Mouse (Mus musculus) MEL (cell line): ENCODE results near the gene Pole. TPM values are rescaled to one million over a fixed set of nuclear protein-coding genes. Genes with fewer than 3 reads are reported as not detected.

Experiments
- DNase-seq: peaks from one replicate; pipeline ENCODE4 v3.0.0; 2011; ENCODE audit warnings: low read depth, low spot score
- H3K27ac ChIP-seq: 2 replicates; pipeline ENCODE4 v1.5.1; 2012; ENCODE audit warnings: low read depth, mild to moderate bottlenecking, control low read depth, low read length, moderate library complexity; ENCODE audit not compliant: control insufficient read depth
- H3K27me3 ChIP-seq, 2 experiments: fragments of 150-350 bp in 1 of 2; sonication (generic) in 1 of 2; 2 replicates each; pipeline ENCODE4 v1.6.1; 2012; ENCODE audit warnings: low read length in 2 of 2, mild to moderate bottlenecking in 2 of 2, improper control_type of control experiment in 1 of 2, moderate library complexity in 1 of 2; ENCODE audit not compliant: insufficient read depth in 2 of 2, control insufficient read depth in 1 of 2
- H3K36me3 ChIP-seq, 2 experiments: 2 replicates each; pipeline ENCODE4 v1.6.1; 2012 to 2014; ENCODE audit warnings: low read length in 2 of 2, improper control_type of control experiment in 1 of 2, inconsistent platforms in 1 of 2, mild to moderate bottlenecking in 1 of 2; ENCODE audit not compliant: insufficient read depth in 2 of 2, control insufficient read depth in 1 of 2
- H3K4me1 ChIP-seq, 2 experiments: fragments of 150-350 bp in 1 of 2; sonication (generic) in 1 of 2; 2 replicates each; pipeline ENCODE4 v1.6.1; 2012; ENCODE audit warnings: low read length in 2 of 2, improper control_type of control experiment in 1 of 2, mild to moderate bottlenecking in 1 of 2; ENCODE audit not compliant: insufficient read depth in 2 of 2, control insufficient read depth in 1 of 2
- H3K4me3 ChIP-seq, 2 experiments: fragments of 150-350 bp in 1 of 2; sonication (generic) in 1 of 2; 2 replicates each; pipeline ENCODE4 v1.5.1; 2012; ENCODE audit warnings: low read depth in 2 of 2, low read length in 2 of 2, mild to moderate bottlenecking in 2 of 2, moderate library complexity in 2 of 2, control low read depth in 1 of 2, improper control_type of control experiment in 1 of 2; ENCODE audit not compliant: control insufficient read depth in 1 of 2, insufficient read depth in 1 of 2
- H3K79me2 ChIP-seq: 2 replicates; pipeline ENCODE4 v1.6.1; 2012; ENCODE audit warnings: mild to moderate bottlenecking, low read length, moderate library complexity; ENCODE audit not compliant: control insufficient read depth, poor library complexity, insufficient read depth
- H3K9ac ChIP-seq: 2 replicates; pipeline ENCODE4 v1.6.1; 2012; ENCODE audit warnings: low read depth, mild to moderate bottlenecking, control low read depth, low read length, moderate library complexity; ENCODE audit not compliant: control insufficient read depth, poor library complexity, severe bottlenecking
- H3K9me3 ChIP-seq: fragments of 150-350 bp; sonication (generic); replicated peaks from 2 replicates; pipeline ENCODE4 v1.6.1; 2012; ENCODE audit warnings: mild to moderate bottlenecking, low read length, improper control_type of control experiment, moderate library complexity; ENCODE audit not compliant: insufficient read depth
- ELF1 ChIP-seq: IDR thresholded peaks from 2 replicates; pipeline ENCODE4 v1.6.1; 2014; ENCODE audit warnings: low read depth, mild to moderate bottlenecking, inconsistent platforms, low read length, improper control_type of control experiment, moderate library complexity
- MAZ ChIP-seq: IDR thresholded peaks from 2 replicates; pipeline ENCODE4 v1.6.1; 2012; ENCODE audit warnings: low read depth, mild to moderate bottlenecking, inconsistent platforms, low read length, improper control_type of control experiment
- MEF2A ChIP-seq: IDR thresholded peaks from 2 replicates; pipeline ENCODE4 v1.6.1; 2014; ENCODE audit warnings: low read depth, mild to moderate bottlenecking, inconsistent platforms, low read length, improper control_type of control experiment; ENCODE audit not compliant: poor library complexity, insufficient replicate concordance, severe bottlenecking; ENCODE audit errors: extremely low read depth
- MXI1 ChIP-seq: IDR thresholded peaks from 2 replicates; pipeline ENCODE4 v1.6.1; 2011; ENCODE audit warnings: mild to moderate bottlenecking, low read depth, low read length, improper control_type of control experiment
- MYC ChIP-seq: IDR thresholded peaks from 2 replicates; pipeline ENCODE4 v1.6.1; 2011; ENCODE audit warnings: low read depth, mild to moderate bottlenecking, low read length, improper control_type of control experiment, moderate library complexity
- NELFE ChIP-seq: IDR thresholded peaks from 2 replicates; pipeline ENCODE4 v1.6.1; 2011; ENCODE audit warnings: low read depth, low read length, improper control_type of control experiment
- POLR2A ChIP-seq, 2 experiments: IDR thresholded peaks; 2 replicates each; pipeline ENCODE4 v1.6.1; 2011 to 2012; ENCODE audit warnings: low read length in 2 of 2, mild to moderate bottlenecking in 2 of 2, control low read depth in 1 of 2, improper control_type of control experiment in 1 of 2, low read depth in 1 of 2, moderate library complexity in 1 of 2; ENCODE audit not compliant: control insufficient read depth in 1 of 2, insufficient read depth in 1 of 2, poor library complexity in 1 of 2
- POLR2AphosphoS2 ChIP-seq: IDR thresholded peaks from 2 replicates; pipeline ENCODE4 v1.6.1; 2011; ENCODE audit warnings: low read length, improper control_type of control experiment
- POLR2AphosphoS5 ChIP-seq: IDR thresholded peaks from 2 replicates; pipeline ENCODE4 v1.6.1; 2012; ENCODE audit warnings: low read depth, borderline replicate concordance, mild to moderate bottlenecking, inconsistent platforms, low read length, moderate library complexity, mixed read lengths
- SMC3 ChIP-seq: IDR thresholded peaks from 2 replicates; pipeline ENCODE4 v1.6.1; 2011; ENCODE audit warnings: low read depth, low read length, improper control_type of control experiment
- TAL1 ChIP-seq: IDR thresholded peaks from 2 replicates; pipeline ENCODE4 v1.6.1; 2012; ENCODE audit warnings: mild to moderate bottlenecking, inconsistent platforms, low read length, moderate library complexity, mixed read lengths
- TBP ChIP-seq: IDR thresholded peaks from 2 replicates; pipeline ENCODE4 v1.8.0; 2011; ENCODE audit warnings: low read depth, low read length, improper control_type of control experiment
- USF1 ChIP-seq: IDR thresholded peaks from 2 replicates; pipeline ENCODE4 v1.6.1; 2014; ENCODE audit warnings: low read depth, mild to moderate bottlenecking, inconsistent platforms, low read length, improper control_type of control experiment, moderate library complexity
- ZC3H11A ChIP-seq: IDR thresholded peaks from 2 replicates; pipeline ENCODE4 v1.6.1; 2012; ENCODE audit warnings: low read depth, mild to moderate bottlenecking, inconsistent platforms, low read length, improper control_type of control experiment
- ZNF384 ChIP-seq: IDR thresholded peaks from 2 replicates; pipeline ENCODE4 v1.6.1; 2012; ENCODE audit warnings: low read depth, mild to moderate bottlenecking, inconsistent platforms, low read length, improper control_type of control experiment
- polyA plus RNA-seq, 2 experiments: library from polyadenylated mRNA; stranded (reverse) in 1 of 2; unstranded in 1 of 2; fragments of >175 nt in 1 of 2; fragments of >200 nt in 1 of 2; gene quantifications; 2 replicates each; pipeline versions ENCODE4 v1.2.1 to v1.2.4; 2012; ENCODE audit warnings: low replicate concordance in 2 of 2, low read depth in 1 of 2; ENCODE audit not compliant: insufficient read length in 2 of 2, insufficient read depth in 1 of 2, missing spikeins in 1 of 2
- total RNA-seq: library from RNA; depleted of rRNA; stranded (reverse); fragments of 300-350 nt; gene quantifications from 2 replicates; pipeline ENCODE4 v1.2.3, GENCODE M21; 2012

Gene Pole
- total and polyA plus RNA-seq, 3 experiments: 32.4 to 81.4 (median 52.6) TPM

GRCm38 (mm10) chr5:110330508-110330907 lies 44.4 kb downstream of the Pole start:
- Histone ChIP-seq H3K79me2 (no peaks in the 10 kb centered on the region), H3K4me1 (no peaks in the 10 kb centered on the region), H3K36me3 (peaks cover 0 to 23% of the 10 kb centered on the region in 2 experiments; a peak in 2 of 4 replicates), H3K4me3 (no peak overlapping the region), H3K27ac (no peak overlapping the region), H3K9ac (no peak overlapping the region), H3K9me3 (no peaks in the 10 kb centered on the region), H3K27me3 (no peaks in the 10 kb centered on the region)
- DNase-seq: no peak
- TF ChIP-seq NELFE: no peak
- TF ChIP-seq TAL1: no peak
- TF ChIP-seq USF1: no peak
- peak; percentile 81 for TF ChIP-seq ZNF384
- TF ChIP-seq POLR2AphosphoS5: no peak
- TF ChIP-seq SMC3: no peak
- TF ChIP-seq MAZ: no peak
- TF ChIP-seq, all 39 proteins: peak for 1

GRCm38 (mm10) chr5:110338792-110339191 lies 52.7 kb downstream of the Pole start:
- no peaks in the 10 kb centered on the region for H3K9me3 ChIP-seq
- TF ChIP-seq TAL1: no peak
- TF ChIP-seq ZC3H11A: no peak
- TF ChIP-seq ELF1: no peak
- no peak for TF ChIP-seq POLR2A (IDR thresholded peaks at IDR 0.05; ENCODE audit: control insufficient read depth in 1 of 2, insufficient read depth in 1 of 2, low read depth in 1 of 2, low read length in 2 of 2, poor library complexity in 1 of 2)
- no peak for TF ChIP-seq MXI1
- no peak for TF ChIP-seq POLR2AphosphoS2
- TF ChIP-seq TBP: no peak
- TF ChIP-seq, all 39 proteins: peak for 0
- 0 out of 4 replicates have a peak, but pooled peaks cover 0 to 2% of the 10 kb centered on the region in 2 experiments for H3K4me1 ChIP-seq

GRCm38 (mm10) chr5:110342648-110343284 lies 56.7 kb downstream of the Pole start, which contains the start of gene P2rx2:
P2rx2 (minus strand) TSS chr5:110343212.
- Histone ChIP-seq H3K79me2 (no peaks in the 10 kb centered on the region), H3K27ac (no peak within 1 kb of the TSS), H3K9me3 (no peaks in the 10 kb centered on the region), H3K9ac (no peak within 1 kb of the TSS), H3K27me3 (no peaks in the 10 kb centered on the region), H3K4me1 (0 out of 4 replicates have a peak, but pooled peaks cover 0 to 2% of the 10 kb centered on the region in 2 experiments), H3K4me3 (no peak within 1 kb of the TSS), H3K36me3 (peaks cover 0 to 1% of the 10 kb centered on the region in 2 experiments; a peak in 2 of 4 replicates)
- TF ChIP-seq MYC: no peak
- TF ChIP-seq MEF2A: no peak
- no peak for TF ChIP-seq MXI1
- DNase-seq: no peak

More at GRCm38 (mm10) chr5:110338792-110339191, 52.7 kb downstream of the Pole start:
- no peaks in the 10 kb centered on the region for H3K27me3 ChIP-seq
- no peak overlapping the region for H3K4me3 ChIP-seq
- DNase-seq: peak; percentile 30
- H3K27ac ChIP-seq: no peak overlapping the region
- H3K79me2 ChIP-seq: no peaks in the 10 kb centered on the region
- no peak overlapping the region for H3K9ac ChIP-seq
- peaks cover 0 to 11% of the 10 kb centered on the region in 2 experiments; a peak in 3 of 4 replicates for H3K36me3 ChIP-seq
